Mouse (Mus musculus): Measurements from ENCODE around the gene Myo5a. TPM values are rescaled to one million over a fixed set of nuclear protein-coding genes. Genes with fewer than 3 reads are reported as not detected.

Myo5a gene
- polyA plus RNA-seq (2015; fragmentation: Illumina TruSeq; extraction: RNeasy Lipid Tissue Mini Kit (QIAGEN cat#74804); ENCODE audit: insufficient read depth, low read depth, low replicate concordance): 3.8 TPM

DNA sequence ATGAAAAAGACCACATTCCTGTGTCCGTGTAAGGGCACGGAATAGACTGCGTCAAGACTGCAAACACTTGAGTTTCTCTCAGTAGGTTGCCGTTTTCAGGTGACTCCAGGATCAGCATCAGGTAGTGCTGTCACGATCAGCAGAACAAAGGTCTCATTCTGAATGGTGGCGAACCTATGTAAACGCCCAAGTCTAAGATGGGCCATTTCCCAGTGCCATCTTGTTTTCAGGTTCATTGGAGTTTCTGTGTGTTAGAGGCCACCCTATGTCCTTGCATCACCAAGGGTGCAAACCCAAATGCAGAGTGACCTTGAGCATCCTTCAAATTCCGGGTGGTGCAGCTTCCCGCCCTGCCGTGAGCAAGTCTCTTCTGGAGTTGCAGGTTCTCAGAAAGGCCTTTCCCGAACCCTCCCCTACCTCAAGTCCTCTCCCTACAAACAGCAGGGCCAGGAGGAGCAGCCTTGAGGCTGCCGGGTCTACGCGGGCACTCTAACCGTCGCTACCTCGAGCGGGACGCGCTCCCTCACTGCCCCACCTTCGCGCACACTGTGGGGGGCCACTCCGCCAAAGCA, at the start of gene Myo5a:
Gene Myo5a, plus strand, starts transcription at position 559 of the 572 bp plus-strand sequence.

DNA sequence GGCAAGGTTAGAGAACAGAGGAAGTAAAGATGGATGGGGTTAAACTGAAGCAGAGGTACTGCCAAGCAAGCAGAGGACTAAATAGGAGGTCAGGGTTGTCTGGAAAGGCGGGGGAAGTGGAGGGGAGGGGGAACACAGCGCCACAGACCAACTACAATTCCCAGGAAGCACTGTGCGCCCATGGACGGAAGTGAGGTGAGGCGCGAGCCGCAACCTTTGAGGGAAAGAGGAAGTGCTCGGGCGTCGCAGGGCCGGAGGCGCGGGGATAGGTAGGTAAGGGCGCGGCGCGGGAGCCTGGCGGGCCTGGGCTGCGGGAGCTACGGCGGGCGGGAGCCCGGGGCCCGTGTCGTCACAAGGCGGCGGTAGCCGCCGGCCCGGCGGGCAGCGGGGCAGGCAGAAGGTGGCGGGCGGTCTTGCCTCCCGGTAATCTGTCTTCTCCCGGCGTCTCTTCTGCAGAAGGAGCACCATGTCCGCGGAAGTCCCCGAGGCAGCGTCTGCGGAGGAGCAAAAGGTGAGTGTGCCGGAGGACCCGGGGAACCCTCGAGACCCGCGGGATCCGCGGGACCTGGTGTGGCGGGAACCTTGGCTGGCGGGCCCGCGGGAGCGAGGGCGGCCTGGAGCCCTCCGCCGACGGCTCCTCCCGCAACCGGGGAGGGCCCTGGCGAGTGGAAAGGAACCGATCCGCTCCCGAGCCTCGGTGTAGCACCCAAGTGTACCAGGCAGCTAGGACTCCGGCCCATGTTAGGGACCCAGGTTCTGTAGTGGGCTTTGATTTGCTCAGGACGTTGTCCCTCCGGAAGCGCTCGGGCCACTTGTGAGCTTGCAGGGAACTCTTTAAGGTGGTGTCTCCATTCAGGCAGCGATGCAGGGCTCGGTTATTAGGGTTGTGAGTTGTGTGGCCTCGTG, 33.1 kb upstream of the Myo5a start, which contains the start of gene Arpp19:
Gene Arpp19, plus strand, starts transcription at position 164 of the 906 bp plus-strand sequence.

DNA sequence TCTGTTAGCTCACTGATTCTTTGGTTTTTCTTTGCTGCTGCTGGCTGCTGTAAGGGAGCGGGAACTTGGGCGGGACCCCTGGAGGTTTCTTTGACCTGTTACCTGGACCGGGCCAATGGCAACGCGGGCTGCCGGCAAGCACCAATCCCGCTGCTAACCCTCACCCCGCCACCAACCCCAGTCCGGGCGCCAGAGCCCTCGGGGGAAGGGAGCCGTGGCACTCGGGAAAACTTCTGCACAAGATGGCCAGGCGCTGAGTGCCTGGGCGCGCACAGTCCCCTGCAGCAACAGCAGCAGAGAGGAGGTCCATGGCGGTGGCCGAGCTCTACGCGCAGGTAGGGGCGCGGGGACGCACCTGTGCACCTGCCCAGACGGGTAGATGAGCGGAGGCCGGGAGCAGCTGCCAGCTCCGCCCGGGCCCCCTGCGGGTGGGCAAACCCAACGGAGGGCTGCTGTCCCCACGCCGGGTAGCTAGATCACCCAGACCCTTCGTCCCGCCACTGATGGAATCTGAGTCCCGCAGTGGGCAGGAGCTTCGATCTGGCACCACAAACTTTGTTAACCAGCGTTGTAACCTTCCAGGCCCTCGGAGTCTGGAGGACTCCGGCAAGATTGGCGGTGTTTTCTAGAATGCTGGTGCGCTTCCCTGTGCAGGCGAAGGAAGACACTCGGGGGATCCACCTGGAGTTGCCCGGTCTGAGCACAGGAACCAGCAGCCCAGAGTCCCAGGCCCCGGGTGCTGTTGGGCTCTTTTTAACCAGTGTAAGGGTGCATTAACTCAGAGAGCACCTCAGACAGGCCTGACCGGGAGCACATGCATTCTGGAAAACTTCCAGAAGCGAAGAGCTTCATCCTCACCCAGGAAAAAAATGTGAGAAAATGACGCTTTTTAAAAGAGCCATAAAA, 161.3 kb downstream of the Myo5a start, which contains the start of gene Myo5c:
Gene Myo5c, plus strand, starts transcription at position 180 of the 906 bp plus-strand sequence.

Other genes starting within 250 kb of the Myo5a start
- gene Onecut1, start 209.1 kb upstream of the Myo5a start, polyA plus RNA-seq (2015; fragmentation: Illumina TruSeq; extraction: RNeasy Lipid Tissue Mini Kit (QIAGEN cat#74804); ENCODE audit: insufficient read depth, low read depth, low replicate concordance): 2.3 TPM
- gene Fam214a, start 118.1 kb upstream of the Myo5a start, polyA plus RNA-seq (2015; fragmentation: Illumina TruSeq; extraction: RNeasy Lipid Tissue Mini Kit (QIAGEN cat#74804); ENCODE audit: insufficient read depth, low read depth, low replicate concordance): 5.3 TPM
- gene Arpp19, start 33.4 kb upstream of the Myo5a start, polyA plus RNA-seq (2015; fragmentation: Illumina TruSeq; extraction: RNeasy Lipid Tissue Mini Kit (QIAGEN cat#74804); ENCODE audit: insufficient read depth, low read depth, low replicate concordance): 68.3 TPM
- 19.6 TPM for gene Myo5c, start 161.0 kb downstream of the Myo5a start, polyA plus RNA-seq (2015; fragmentation: Illumina TruSeq; extraction: RNeasy Lipid Tissue Mini Kit (QIAGEN cat#74804); ENCODE audit: insufficient read depth, low read depth, low replicate concordance)
- gene Gnb5, start 235.3 kb downstream of the Myo5a start, polyA plus RNA-seq (2015; fragmentation: Illumina TruSeq; extraction: RNeasy Lipid Tissue Mini Kit (QIAGEN cat#74804); ENCODE audit: insufficient read depth, low read depth, low replicate concordance): 11.4 TPM